Mouse (Mus musculus): ENCODE measurements around the gene E130308A19Rik. TPM values are rescaled to one million over a fixed set of nuclear protein-coding genes. Genes with fewer than 3 reads are reported as not detected.

The E130308A19Rik gene
- polyA plus RNA-seq, 1 experiment, result 3.9 TPM

GRCm38 (mm10) chr4:59649119-59649518, 23.1 kb downstream of the E130308A19Rik start:
- Histone ChIP-seq H3K4me3 (ENCODE audit: insufficient read depth, low read length) (no peak overlapping the region), H3K27ac (ENCODE audit: insufficient read depth, low read depth, low read length) (no peak overlapping the region), H3K4me1 (ENCODE audit: control insufficient read depth, insufficient read depth, low read length) (no peaks in the 10 kb centered on the region)
- TF ChIP-seq CTCF (IDR thresholded peaks at IDR 0.05; ENCODE audit: low read depth, low read length) (no peak), POLR2A (IDR thresholded peaks at IDR 0.05; ENCODE audit: borderline replicate concordance, low read depth, low read length) (no peak)

DNA sequence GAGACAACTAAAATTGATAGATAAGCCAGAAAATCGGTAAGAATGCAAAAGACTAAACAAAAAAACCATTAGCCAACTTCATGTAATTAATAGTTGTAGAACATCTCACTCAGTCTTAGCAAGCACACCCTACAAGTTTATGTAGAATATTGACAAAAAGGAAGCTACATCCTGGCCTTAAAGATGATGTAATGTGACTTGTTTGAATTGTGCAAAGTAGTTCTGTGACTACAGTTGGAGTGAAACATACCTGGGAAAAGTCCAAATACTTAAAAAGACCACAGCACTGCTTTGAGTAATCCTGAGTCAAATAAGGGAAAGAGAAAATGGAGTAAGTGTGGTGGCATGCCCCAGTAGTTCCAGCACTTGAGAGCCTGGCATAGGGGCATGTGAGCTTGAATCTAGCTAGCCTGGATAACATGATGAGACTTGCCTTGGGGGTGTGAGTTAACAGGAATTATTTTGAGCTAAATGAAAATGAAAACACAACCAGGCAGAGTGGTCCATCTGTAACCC, 26.2 kb downstream of the E130308A19Rik start:
- Histone ChIP-seq H3K4me1 (ENCODE audit: control insufficient read depth, insufficient read depth, low read length) (no peaks in the 10 kb centered on the region), H3K4me3 (ENCODE audit: insufficient read depth, low read length) (no peak overlapping the region), H3K27ac (ENCODE audit: insufficient read depth, low read depth, low read length) (no peak overlapping the region)
- TF ChIP-seq POLR2A (IDR thresholded peaks at IDR 0.05; ENCODE audit: borderline replicate concordance, low read depth, low read length) (no peak), CTCF (IDR thresholded peaks at IDR 0.05; ENCODE audit: low read depth, low read length) (no peak)

GRCm38 (mm10) chr4:59656061-59656642, 30.1 kb downstream of the E130308A19Rik start:
- H3K27ac ChIP-seq (ENCODE audit: insufficient read depth, low read depth, low read length), result no peak overlapping the region
- TF ChIP-seq POLR2A (IDR thresholded peaks at IDR 0.05; ENCODE audit: borderline replicate concordance, low read depth, low read length) (no peak), CTCF (IDR thresholded peaks at IDR 0.05; ENCODE audit: low read depth, low read length) (no peak)
- H3K4me3 ChIP-seq (ENCODE audit: insufficient read depth, low read length), result no peak overlapping the region
- no peaks in the 10 kb centered on the region for H3K4me1 ChIP-seq (ENCODE audit: control insufficient read depth, insufficient read depth, low read length)

- Histone ChIP-seq H3K4me3 (ENCODE audit: insufficient read depth, low read length) (no peak overlapping the region), H3K4me1 (ENCODE audit: control insufficient read depth, insufficient read depth, low read length) (no peaks in the 10 kb centered on the region), H3K27ac (ENCODE audit: insufficient read depth, low read depth, low read length) (no peak overlapping the region)
- TF ChIP-seq POLR2A (IDR thresholded peaks at IDR 0.05; ENCODE audit: borderline replicate concordance, low read depth, low read length) (no peak), CTCF (IDR thresholded peaks at IDR 0.05; ENCODE audit: low read depth, low read length) (no peak)
Observed at GRCm38 (mm10) chr4:59662163-59662562, 36.2 kb downstream of the E130308A19Rik start.

- H3K4me1 ChIP-seq (ENCODE audit: control insufficient read depth, insufficient read depth, low read length), result peaks cover 5% of the 10 kb centered on the region; the same call in 1 of the 2 replicates
Observed at GRCm38 (mm10) chr4:59663451-59663850, 37.4 kb downstream of the E130308A19Rik start.

GRCm38 (mm10) chr4:59666550-59667317, 40.7 kb downstream of the E130308A19Rik start:
- H3K27ac ChIP-seq (ENCODE audit: insufficient read depth, low read depth, low read length), result no peak overlapping the region
- peaks cover 5% of the 10 kb centered on the region; the same call in 1 of the 2 replicates for H3K4me1 ChIP-seq (ENCODE audit: control insufficient read depth, insufficient read depth, low read length)
- H3K4me3 ChIP-seq (ENCODE audit: insufficient read depth, low read length), result no peak overlapping the region
- TF ChIP-seq CTCF (IDR thresholded peaks at IDR 0.05; ENCODE audit: low read depth, low read length), result no peak
- no peak for TF ChIP-seq POLR2A (IDR thresholded peaks at IDR 0.05; ENCODE audit: borderline replicate concordance, low read depth, low read length)

More at GRCm38 (mm10) chr4:59663451-59663850, 37.4 kb downstream of the E130308A19Rik start:
- Histone ChIP-seq H3K4me3 (ENCODE audit: insufficient read depth, low read length) (no peak overlapping the region), H3K27ac (ENCODE audit: insufficient read depth, low read depth, low read length) (no peak overlapping the region)
- TF ChIP-seq CTCF (IDR thresholded peaks at IDR 0.05; ENCODE audit: low read depth, low read length), result no peak
- TF ChIP-seq POLR2A (IDR thresholded peaks at IDR 0.05; ENCODE audit: borderline replicate concordance, low read depth, low read length), result no peak

GRCm38 (mm10) chr4:59668050-59668449, 42.0 kb downstream of the E130308A19Rik start:
- H3K4me3 ChIP-seq (ENCODE audit: insufficient read depth, low read length), result no peak overlapping the region
- peaks cover 5% of the 10 kb centered on the region; the same call in 1 of the 2 replicates for H3K4me1 ChIP-seq (ENCODE audit: control insufficient read depth, insufficient read depth, low read length)
- no peak overlapping the region for H3K27ac ChIP-seq (ENCODE audit: insufficient read depth, low read depth, low read length)
- TF ChIP-seq CTCF (IDR thresholded peaks at IDR 0.05; ENCODE audit: low read depth, low read length) (no peak), POLR2A (IDR thresholded peaks at IDR 0.05; ENCODE audit: borderline replicate concordance, low read depth, low read length) (no peak)

- peaks cover 5% of the 10 kb centered on the region; the same call in 1 of the 2 replicates for H3K4me1 ChIP-seq (ENCODE audit: control insufficient read depth, insufficient read depth, low read length)
- TF ChIP-seq POLR2A (IDR thresholded peaks at IDR 0.05; ENCODE audit: borderline replicate concordance, low read depth, low read length) (no peak), CTCF (IDR thresholded peaks at IDR 0.05; ENCODE audit: low read depth, low read length) (no peak)
- H3K4me3 ChIP-seq (ENCODE audit: insufficient read depth, low read length), result no peak overlapping the region
- H3K27ac ChIP-seq (ENCODE audit: insufficient read depth, low read depth, low read length), result no peak overlapping the region
Observed at GRCm38 (mm10) chr4:59669131-59669530, 43.1 kb downstream of the E130308A19Rik start.

DNA sequence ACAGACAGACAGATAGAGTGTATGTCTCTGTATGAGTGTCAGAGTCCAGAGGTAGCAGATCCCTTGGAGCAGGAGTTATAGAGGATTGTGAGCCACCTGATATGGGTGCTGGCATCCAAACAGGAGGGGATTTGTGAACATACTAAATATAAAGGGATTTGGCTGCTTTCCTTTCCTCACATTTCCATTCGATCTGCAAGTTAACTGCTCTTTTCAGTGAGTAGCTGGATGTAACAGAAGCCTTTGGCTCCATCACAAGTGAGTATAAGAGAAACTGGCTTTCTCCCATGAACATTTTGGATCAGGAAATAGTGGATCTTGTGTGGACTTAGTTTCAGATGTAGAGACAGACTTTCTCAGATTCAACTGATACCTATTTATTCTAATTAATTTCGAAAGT, 44.0 kb downstream of the E130308A19Rik start:
- no peak overlapping the region for H3K4me3 ChIP-seq (ENCODE audit: insufficient read depth, low read length)
- peaks cover 8% of the 10 kb centered on the region for H3K4me1 ChIP-seq (ENCODE audit: control insufficient read depth, insufficient read depth, low read length)
- TF ChIP-seq CTCF (IDR thresholded peaks at IDR 0.05; ENCODE audit: low read depth, low read length), result no peak
- TF ChIP-seq POLR2A (IDR thresholded peaks at IDR 0.05; ENCODE audit: borderline replicate concordance, low read depth, low read length), result no peak
- H3K27ac ChIP-seq (ENCODE audit: insufficient read depth, low read depth, low read length), result no peak overlapping the region

All from bone marrow macrophage, adult 2 months (primary cell).